Mouse (Mus musculus): Measurements from ENCODE around the gene Cntn2. TPM values are rescaled to one million over a fixed set of nuclear protein-coding genes. Genes with fewer than 3 reads are reported as not detected.

Cntn2 gene
- polyA plus RNA-seq, 1 experiment from 2014 or later = 0.02 TPM

GRCm38 (mm10) chr1:132581845-132582839, 39.1 kb upstream of the Cntn2 start:
- Histone ChIP-seq H3K4me1 (ENCODE audit: insufficient read depth, low read depth, low read length) (no peaks in the 10 kb centered on the region), H3K36me3 (ENCODE audit: insufficient read depth, low read length) (no peaks in the 10 kb centered on the region), H3K27me3 (replicated peaks; ENCODE audit: insufficient read depth, low read length) (no peaks in the 10 kb centered on the region), H3K4me3 (ENCODE audit: low read depth, low read length) (no peak overlapping the region), H3K9me3 (ENCODE audit: low read length) (no peaks in the 10 kb centered on the region), H3K9ac (replicated peaks; ENCODE audit: low read depth) (no peak overlapping the region), H3K27ac (ENCODE audit: low read length) (no peak overlapping the region), H3K4me2 (replicated peaks; ENCODE audit: low read depth, low read length) (no peak overlapping the region)
- no peak for TF ChIP-seq CTCF (IDR thresholded peaks at IDR 0.05)
- TF ChIP-seq EP300 (IDR thresholded peaks at IDR 0.05) = no peak
- WGBS = 60% methylated on average over 14 of the region's 14 CpGs
- ATAC-seq = no peak
- DNase-seq (ENCODE audit: low spot score) = no peak

DNA sequence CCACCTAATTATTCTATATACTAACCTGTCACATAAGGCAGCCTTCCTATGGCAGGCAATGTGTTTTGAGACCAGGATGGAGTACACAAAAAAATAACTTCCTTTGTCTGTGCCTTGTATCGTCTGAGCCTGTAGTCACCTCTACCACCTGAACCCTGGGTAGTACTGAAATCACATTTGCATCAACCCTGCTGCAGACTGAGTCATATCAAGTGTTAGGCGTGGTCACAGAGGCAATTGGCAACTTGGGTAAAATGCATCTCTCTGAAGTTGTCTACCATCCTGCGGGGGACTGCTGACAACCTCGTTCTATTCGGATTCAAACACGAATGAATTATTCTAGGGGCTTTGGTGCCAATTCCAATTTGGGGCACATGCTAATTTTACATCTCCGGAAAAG, 37.0 kb upstream of the Cntn2 start:
- no peaks in the 10 kb centered on the region for H3K4me1 ChIP-seq (ENCODE audit: insufficient read depth, low read depth, low read length)
- 85% methylated on average over 7 of the region's 7 CpGs for WGBS
- H3K36me3 ChIP-seq (ENCODE audit: insufficient read depth, low read length) = no peaks in the 10 kb centered on the region
- H3K9ac ChIP-seq (replicated peaks; ENCODE audit: low read depth) = no peak overlapping the region
- H3K4me2 ChIP-seq (replicated peaks; ENCODE audit: low read depth, low read length) = no peak overlapping the region
- no peak overlapping the region for H3K4me3 ChIP-seq (ENCODE audit: low read depth, low read length)
- ATAC-seq (no peak), DNase-seq (ENCODE audit: low spot score) (no peak)
- no peak for TF ChIP-seq EP300 (IDR thresholded peaks at IDR 0.05)
- TF ChIP-seq CTCF (IDR thresholded peaks at IDR 0.05) = no peak
- H3K9me3 ChIP-seq (ENCODE audit: low read length) = no peaks in the 10 kb centered on the region
- no peak overlapping the region for H3K27ac ChIP-seq (ENCODE audit: low read length)
- no peaks in the 10 kb centered on the region for H3K27me3 ChIP-seq (replicated peaks; ENCODE audit: insufficient read depth, low read length)

GRCm38 (mm10) chr1:132576845-132577244, 33.8 kb upstream of the Cntn2 start:
- Histone ChIP-seq H3K36me3 (ENCODE audit: insufficient read depth, low read length) (no peaks in the 10 kb centered on the region), H3K27me3 (replicated peaks; ENCODE audit: insufficient read depth, low read length) (no peaks in the 10 kb centered on the region), H3K27ac (ENCODE audit: low read length) (no peak overlapping the region), H3K9me3 (ENCODE audit: low read length) (no peaks in the 10 kb centered on the region), H3K4me3 (ENCODE audit: low read depth, low read length) (no peak overlapping the region), H3K4me1 (ENCODE audit: insufficient read depth, low read depth, low read length) (no peaks in the 10 kb centered on the region), H3K4me2 (replicated peaks; ENCODE audit: low read depth, low read length) (no peak overlapping the region), H3K9ac (replicated peaks; ENCODE audit: low read depth) (no peak overlapping the region)
- 91% methylated on average over 8 of the region's 8 CpGs for WGBS
- no peak for ATAC-seq
- no peak for DNase-seq (ENCODE audit: low spot score)
- TF ChIP-seq CTCF (IDR thresholded peaks at IDR 0.05) = no peak
- TF ChIP-seq EP300 (IDR thresholded peaks at IDR 0.05) = no peak

- TF ChIP-seq CTCF (IDR thresholded peaks at IDR 0.05) (no peak), EP300 (IDR thresholded peaks at IDR 0.05) (no peak)
- H3K9me3 ChIP-seq (ENCODE audit: low read length) = no peaks in the 10 kb centered on the region
- 91% methylated on average over 7 of the region's 7 CpGs for WGBS
- no peaks in the 10 kb centered on the region for H3K36me3 ChIP-seq (ENCODE audit: insufficient read depth, low read length)
- H3K4me1 ChIP-seq (ENCODE audit: insufficient read depth, low read depth, low read length) = no peaks in the 10 kb centered on the region
- no peak overlapping the region for H3K4me3 ChIP-seq (ENCODE audit: low read depth, low read length)
- H3K4me2 ChIP-seq (replicated peaks; ENCODE audit: low read depth, low read length) = no peak overlapping the region
- H3K9ac ChIP-seq (replicated peaks; ENCODE audit: low read depth) = no peak overlapping the region
- no peak for ATAC-seq
- H3K27me3 ChIP-seq (replicated peaks; ENCODE audit: insufficient read depth, low read length) = no peaks in the 10 kb centered on the region
- H3K27ac ChIP-seq (ENCODE audit: low read length) = no peak overlapping the region
- no peak for DNase-seq (ENCODE audit: low spot score)
Observed at GRCm38 (mm10) chr1:132572851-132573250, 29.8 kb upstream of the Cntn2 start.

DNA sequence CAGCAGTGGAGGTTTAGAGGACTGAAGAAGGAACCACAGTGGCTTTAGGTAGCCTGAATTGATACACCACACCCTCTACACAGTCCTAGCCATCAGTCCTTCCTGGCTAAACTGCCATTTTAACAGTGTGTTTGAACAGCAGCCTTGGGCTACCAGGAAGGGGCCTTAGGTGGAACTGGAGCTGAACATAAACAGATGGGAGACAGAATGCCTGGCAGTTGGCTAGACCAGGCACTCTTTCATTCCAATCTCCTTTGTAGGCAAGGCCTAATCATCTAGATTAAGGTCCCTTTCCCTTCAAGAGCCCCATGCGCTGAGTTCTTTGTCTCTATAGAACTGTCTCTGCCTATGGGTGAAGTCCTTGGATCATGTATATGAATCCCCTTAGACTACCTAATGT, 28.6 kb upstream of the Cntn2 start:
- H3K4me1 ChIP-seq (ENCODE audit: insufficient read depth, low read depth, low read length) = no peaks in the 10 kb centered on the region
- WGBS = 100% methylated on average over 1 of the region's 1 CpGs
- no peak overlapping the region for H3K9ac ChIP-seq (replicated peaks; ENCODE audit: low read depth)
- H3K27ac ChIP-seq (ENCODE audit: low read length) = no peak overlapping the region
- ATAC-seq (no peak), DNase-seq (ENCODE audit: low spot score) (no peak)
- H3K9me3 ChIP-seq (ENCODE audit: low read length) = no peaks in the 10 kb centered on the region
- no peak overlapping the region for H3K4me3 ChIP-seq (ENCODE audit: low read depth, low read length)
- no peaks in the 10 kb centered on the region for H3K27me3 ChIP-seq (replicated peaks; ENCODE audit: insufficient read depth, low read length)
- H3K4me2 ChIP-seq (replicated peaks; ENCODE audit: low read depth, low read length) = no peak overlapping the region
- no peaks in the 10 kb centered on the region for H3K36me3 ChIP-seq (ENCODE audit: insufficient read depth, low read length)
- TF ChIP-seq EP300 (IDR thresholded peaks at IDR 0.05) = no peak
- no peak for TF ChIP-seq CTCF (IDR thresholded peaks at IDR 0.05)

DNA sequence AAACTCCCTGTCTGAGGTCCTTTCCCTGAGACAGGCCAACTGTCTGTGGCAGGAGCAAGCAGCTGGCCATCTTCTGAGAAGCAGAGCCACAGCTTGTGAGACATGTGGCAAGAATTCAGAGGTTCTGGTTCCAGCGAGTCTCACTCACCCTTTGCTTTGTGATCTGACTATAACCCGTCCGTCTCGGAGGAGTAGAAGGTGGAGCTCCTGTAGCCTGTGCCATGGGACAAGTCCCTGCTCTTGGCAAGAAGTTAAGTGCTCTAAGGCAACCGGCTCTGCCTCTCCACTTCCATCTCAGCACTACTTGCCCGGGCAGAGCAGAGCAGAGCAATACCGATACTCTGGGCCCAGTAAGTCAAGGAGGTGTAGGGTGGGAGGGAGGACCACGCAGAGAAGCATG, 27.9 kb upstream of the Cntn2 start:
- Histone ChIP-seq H3K9me3 (ENCODE audit: low read length) (no peaks in the 10 kb centered on the region), H3K4me2 (replicated peaks; ENCODE audit: low read depth, low read length) (no peak overlapping the region), H3K36me3 (ENCODE audit: insufficient read depth, low read length) (no peaks in the 10 kb centered on the region), H3K27ac (ENCODE audit: low read length) (no peak overlapping the region), H3K9ac (replicated peaks; ENCODE audit: low read depth) (no peak overlapping the region), H3K4me1 (ENCODE audit: insufficient read depth, low read depth, low read length) (no peaks in the 10 kb centered on the region), H3K4me3 (ENCODE audit: low read depth, low read length) (no peak overlapping the region), H3K27me3 (replicated peaks; ENCODE audit: insufficient read depth, low read length) (no peaks in the 10 kb centered on the region)
- WGBS = 70% methylated on average over 8 of the region's 8 CpGs
- TF ChIP-seq EP300 (IDR thresholded peaks at IDR 0.05) = no peak
- TF ChIP-seq CTCF (IDR thresholded peaks at IDR 0.05) = no peak
- DNase-seq (ENCODE audit: low spot score) (no peak), ATAC-seq (no peak)

Data from lung, postnatal 0 days (tissue).